Mouse (Mus musculus): Measurements from ENCODE around the gene Mymx. TPM values are rescaled to one million over a fixed set of nuclear protein-coding genes. Genes with fewer than 3 reads are reported as not detected.
A peak's percentile ranks its signal among the peaks of the same experiment; 100 is the strongest.
"Not testable (repeated sequence)": the region's sequence is repeated elsewhere in the genome, so short reads cannot be mapped to it uniquely, and the experiment has no call there.

Mymx gene
- total and polyA plus RNA-seq, 2 experiments from 2014 or later: not detected

DNA sequence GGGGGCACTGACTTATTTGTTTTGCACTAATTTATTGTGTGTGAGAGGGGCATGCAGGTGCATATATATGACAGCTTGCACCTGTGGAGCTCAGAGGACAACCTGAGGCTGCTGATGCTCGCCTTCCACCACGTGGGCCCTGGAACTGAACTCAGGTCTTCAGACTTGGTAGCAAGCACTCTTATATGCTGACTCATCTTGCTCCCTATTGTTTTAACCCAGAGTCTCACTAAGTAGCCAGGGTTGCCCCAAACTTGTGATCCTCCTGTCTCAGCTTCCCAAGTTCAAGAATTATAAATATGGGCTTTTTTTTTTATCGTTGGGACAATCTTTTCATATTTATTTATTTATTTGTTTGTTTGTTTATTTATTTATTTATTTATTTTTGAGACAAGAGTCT is 29.1 kb upstream of the Mymx start:
- Histone ChIP-seq H3K9me3 (ENCODE audit: low read length) (no peaks in the 10 kb centered on the region), H3K4me2 (ENCODE audit: low read depth, low read length) (peak overlapping the region; percentile 69), H3K27ac (peak overlapping the region; percentile 82; the same call in 1 of the 2 replicates), H3K4me1 (ENCODE audit: insufficient read depth, low read length) (peaks cover 6% of the 10 kb centered on the region; the same call in 1 of the 2 replicates), H3K4me3 (ENCODE audit: low read length) (no peak overlapping the region; the same call in 1 of the 2 replicates), H3K36me3 (ENCODE audit: insufficient read depth, low read length) (no peaks in the 10 kb centered on the region), H3K9ac (replicated peaks; ENCODE audit: low read length) (peak overlapping the region; percentile 46), H3K27me3 (ENCODE audit: insufficient read depth, low read length) (no peaks in the 10 kb centered on the region)
- ATAC-seq (no peak), DNase-seq (ENCODE audit: low spot score) (no peak)
- no peak for TF ChIP-seq CTCF (IDR thresholded peaks at IDR 0.05; ENCODE audit: low read depth)
- 66% methylated on average over 3 of the region's 3 CpGs for WGBS

DNA sequence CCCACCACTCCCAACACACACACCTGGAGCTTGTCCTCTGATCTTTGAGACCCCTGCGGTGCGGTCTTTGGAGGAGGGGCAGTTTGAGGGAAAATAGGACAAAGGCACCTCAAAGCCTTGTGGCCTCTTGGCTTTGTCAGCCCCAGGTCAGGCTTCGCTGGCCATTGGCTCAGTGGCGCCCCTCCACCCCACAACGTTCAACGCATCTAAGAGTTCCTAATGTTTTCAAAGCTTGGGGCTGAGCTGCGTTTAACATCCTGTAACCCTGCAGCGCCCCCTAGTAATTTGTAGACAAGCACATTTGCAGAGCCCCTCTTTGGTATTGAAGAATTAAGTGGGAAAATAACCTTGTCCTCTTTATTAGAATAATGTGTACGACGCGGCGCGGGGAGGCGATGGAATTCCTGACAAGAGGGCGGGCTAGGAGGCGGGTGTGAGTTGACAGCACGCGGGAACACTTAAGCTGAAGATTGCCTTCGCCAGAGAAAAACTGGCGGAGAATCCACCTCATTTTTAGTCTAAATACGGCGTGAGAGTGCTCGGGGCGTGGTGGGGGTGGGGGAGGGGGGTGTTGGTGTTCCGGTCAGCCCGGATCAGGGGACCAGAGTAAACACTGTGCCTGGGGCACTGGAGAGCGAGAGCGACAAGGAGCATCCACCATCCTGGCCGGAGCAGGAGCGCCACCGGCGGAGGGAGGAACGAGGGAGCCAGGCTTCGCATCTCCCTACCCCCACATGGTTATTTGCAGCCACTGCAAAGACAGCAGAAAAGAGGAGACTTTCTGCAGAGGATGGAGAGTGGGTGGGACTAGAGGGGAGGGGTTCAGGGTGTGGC is 28.2 kb upstream of the Mymx start:
- H3K4me1 ChIP-seq (ENCODE audit: insufficient read depth, low read length): peaks cover 6% of the 10 kb centered on the region; the same call in 1 of the 2 replicates
- 1% methylated on average over 34 of the region's 34 CpGs for WGBS
- DNase-seq (ENCODE audit: low spot score): peak; percentile 91
- peak; percentile 91 for ATAC-seq
- H3K9me3 ChIP-seq (ENCODE audit: low read length): no peaks in the 10 kb centered on the region
- peak; percentile 81 for TF ChIP-seq CTCF (IDR thresholded peaks at IDR 0.05; ENCODE audit: low read depth)
- H3K27me3 ChIP-seq (ENCODE audit: insufficient read depth, low read length): no peaks in the 10 kb centered on the region
- peak overlapping the region; percentile 82 for H3K27ac ChIP-seq
- H3K36me3 ChIP-seq (ENCODE audit: insufficient read depth, low read length): no peaks in the 10 kb centered on the region
- peak overlapping the region; percentile 69 for H3K4me2 ChIP-seq (ENCODE audit: low read depth, low read length)
- H3K4me3 ChIP-seq (ENCODE audit: low read length): peak overlapping the region; percentile 32
- peak overlapping the region; percentile 46 for H3K9ac ChIP-seq (replicated peaks; ENCODE audit: low read length)

- Histone ChIP-seq H3K4me1 (ENCODE audit: insufficient read depth, low read length) (peaks cover 6% of the 10 kb centered on the region; the same call in 1 of the 2 replicates), H3K4me3 (ENCODE audit: low read length) (peak overlapping the region; percentile 32; the same call in 1 of the 2 replicates), H3K9me3 (ENCODE audit: low read length) (no peaks in the 10 kb centered on the region), H3K36me3 (ENCODE audit: insufficient read depth, low read length) (no peaks in the 10 kb centered on the region), H3K27ac (peak overlapping the region; percentile 82), H3K4me2 (ENCODE audit: low read depth, low read length) (peak overlapping the region; percentile 69), H3K27me3 (ENCODE audit: insufficient read depth, low read length) (no peaks in the 10 kb centered on the region), H3K9ac (replicated peaks; ENCODE audit: low read length) (no peak overlapping the region)
- peak; percentile 24 for ATAC-seq
- TF ChIP-seq CTCF (IDR thresholded peaks at IDR 0.05; ENCODE audit: low read depth): no peak
- peak; percentile 42 for DNase-seq (ENCODE audit: low spot score)
- WGBS: 62% methylated on average over 13 of the region's 13 CpGs
These were observed 27.3 kb upstream of the Mymx start for GRCm38 (mm10) chr17:45628885-45629855.

- Histone ChIP-seq H3K9ac (replicated peaks; ENCODE audit: low read length) (no peak overlapping the region), H3K27ac (no peak overlapping the region), H3K4me3 (ENCODE audit: low read length) (no peak overlapping the region), H3K4me2 (ENCODE audit: low read depth, low read length) (no peak overlapping the region), H3K9me3 (ENCODE audit: low read length) (no peaks in the 10 kb centered on the region), H3K27me3 (ENCODE audit: insufficient read depth, low read length) (no peaks in the 10 kb centered on the region), H3K4me1 (ENCODE audit: insufficient read depth, low read length) (peaks cover 6% of the 10 kb centered on the region; the same call in 1 of the 2 replicates), H3K36me3 (ENCODE audit: insufficient read depth, low read length) (no peaks in the 10 kb centered on the region)
- no peak for TF ChIP-seq CTCF (IDR thresholded peaks at IDR 0.05; ENCODE audit: low read depth)
- ATAC-seq (no peak), DNase-seq (ENCODE audit: low spot score) (no peak)
- 19% methylated on average over 3 of the region's 3 CpGs for WGBS
These were observed 26.3 kb upstream of the Mymx start for GRCm38 (mm10) chr17:45628160-45628559.

DNA sequence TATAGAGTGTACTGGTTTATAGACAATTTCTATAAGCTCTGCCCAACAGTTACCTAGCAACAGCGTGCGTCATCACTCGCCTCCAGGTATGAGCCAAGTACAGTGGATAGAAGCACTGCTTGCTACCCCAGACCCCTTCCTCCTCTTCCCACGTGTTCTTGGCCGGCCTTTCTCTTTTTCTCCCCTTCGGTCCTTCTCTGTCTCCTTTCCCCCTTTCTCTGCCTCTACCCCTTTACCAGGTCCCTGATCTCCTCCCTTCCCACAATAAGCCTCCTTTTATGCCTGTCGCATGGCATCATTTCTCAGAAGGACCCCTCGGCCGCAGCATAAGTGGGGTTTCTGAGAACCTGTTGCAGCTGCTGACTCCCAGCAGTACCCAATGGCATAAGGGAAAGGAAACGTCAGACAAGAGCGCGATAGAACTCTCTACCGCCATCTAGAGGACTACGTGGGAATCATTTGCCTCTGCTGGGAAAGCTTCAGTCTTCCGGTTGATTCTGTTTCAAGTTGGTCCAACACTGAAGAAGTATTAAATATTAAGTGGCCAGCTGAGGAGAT is 24.8 kb upstream of the Mymx start:
- Histone ChIP-seq H3K27ac (no peak overlapping the region), H3K27me3 (ENCODE audit: insufficient read depth, low read length) (no peaks in the 10 kb centered on the region), H3K4me2 (ENCODE audit: low read depth, low read length) (peak overlapping the region; percentile 46), H3K36me3 (ENCODE audit: insufficient read depth, low read length) (no peaks in the 10 kb centered on the region), H3K4me3 (ENCODE audit: low read length) (no peak overlapping the region), H3K9ac (replicated peaks; ENCODE audit: low read length) (peak overlapping the region; percentile 44; the same call in 1 of the 2 replicates), H3K9me3 (ENCODE audit: low read length) (no peaks in the 10 kb centered on the region), H3K4me1 (ENCODE audit: insufficient read depth, low read length) (peaks cover 6% of the 10 kb centered on the region; the same call in 1 of the 2 replicates)
- ATAC-seq (peak; percentile 48; the same call in 1 of the 2 replicates), DNase-seq (ENCODE audit: low spot score) (peak; percentile 93)
- 24% methylated on average over 15 of the region's 15 CpGs for WGBS
- peak; percentile 95 for TF ChIP-seq CTCF (IDR thresholded peaks at IDR 0.05; ENCODE audit: low read depth)

GRCm38 (mm10) chr17:45623425-45623824 is 21.5 kb upstream of the Mymx start:
- H3K4me3 ChIP-seq (ENCODE audit: low read length); H3K36me3 ChIP-seq (ENCODE audit: insufficient read depth, low read length); H3K9ac ChIP-seq (replicated peaks; ENCODE audit: low read length); H3K27ac ChIP-seq; H3K27me3 ChIP-seq (ENCODE audit: insufficient read depth, low read length); ATAC-seq; H3K4me1 ChIP-seq (ENCODE audit: insufficient read depth, low read length); DNase-seq (ENCODE audit: low spot score); H3K4me2 ChIP-seq (ENCODE audit: low read depth, low read length); H3K9me3 ChIP-seq (ENCODE audit: low read length): not testable (repeated sequence)
- WGBS: 88% methylated on average over 8 of the region's 8 CpGs
